Mouse (Mus musculus): ENCODE measurements around the gene Zfp317.
"Not testable (repeated sequence)": the region's sequence is repeated elsewhere in the genome, so short reads cannot be mapped to it uniquely, and the experiment has no call there.

The Zfp317 gene

DNA sequence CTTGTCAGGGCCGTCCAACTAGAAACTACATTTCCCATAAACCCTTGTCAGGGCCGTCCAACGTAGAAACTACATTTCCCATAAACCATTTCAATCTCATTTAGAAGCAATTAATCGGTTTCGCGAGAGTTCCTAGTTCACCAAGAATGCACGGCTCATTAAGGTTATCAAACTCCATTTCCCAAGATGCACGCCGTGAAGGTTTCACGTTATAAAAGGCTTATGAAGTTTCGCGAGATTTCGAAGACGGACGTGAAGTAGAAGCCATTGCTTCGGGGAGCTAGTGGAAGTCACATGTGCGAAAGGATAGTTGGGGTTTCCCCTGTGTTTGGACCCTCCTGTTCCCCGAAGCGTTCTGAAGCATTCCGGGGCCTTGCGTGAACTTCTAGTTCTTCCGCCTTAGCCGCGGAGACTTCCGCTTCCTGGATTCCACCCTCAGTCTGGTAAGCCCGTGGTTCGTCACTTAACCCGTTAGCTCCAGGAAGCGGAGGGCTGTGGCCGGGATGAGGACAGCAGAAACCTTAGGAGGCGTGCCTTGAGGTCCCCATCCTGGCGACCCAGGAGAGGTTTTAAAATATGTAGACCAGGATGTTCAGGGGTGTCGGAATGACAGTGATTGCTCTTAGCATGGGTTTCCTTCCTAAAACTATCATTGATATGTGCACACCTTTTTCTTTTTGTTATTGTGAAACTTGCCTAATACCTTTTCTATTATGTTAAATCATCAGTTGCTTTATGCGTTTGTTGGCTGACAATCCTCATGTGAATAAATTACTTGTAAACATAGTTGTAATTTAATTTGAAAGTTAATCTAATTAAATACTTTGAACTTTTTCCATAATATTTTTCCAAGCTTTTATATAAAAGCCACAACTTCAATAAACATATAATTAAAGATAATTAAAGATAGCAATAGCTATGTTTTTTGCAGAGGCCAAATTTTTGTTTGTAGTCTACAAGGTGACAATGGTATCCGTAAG is at the start of gene Zfp317:
Gene Zfp317 (plus strand): TSS at position 260 of the 980 bp plus-strand sequence.
- peak; percentile 99 for DNase-seq

DNA sequence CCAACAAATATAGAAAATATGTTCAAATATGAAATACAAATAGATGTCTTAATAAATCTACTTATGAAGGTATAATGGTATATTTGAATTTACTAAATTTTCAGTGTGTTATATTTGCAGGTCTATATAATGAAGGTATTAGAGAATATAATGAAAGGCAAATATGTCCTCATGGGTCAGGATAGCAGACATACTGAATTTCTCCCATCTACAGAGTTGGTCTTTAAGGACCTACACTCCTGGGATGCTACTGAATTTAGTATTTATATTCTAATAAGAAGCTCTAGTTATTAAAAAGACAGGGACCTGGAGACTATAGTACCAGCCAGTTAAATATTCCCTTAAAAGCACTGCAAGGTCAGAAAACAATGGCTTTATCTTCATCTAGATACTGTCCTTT is 39.6 kb upstream of the Zfp317 start, which contains the start of gene Olfr855:
Gene Olfr855 (plus strand): TSS at position 301 of the 400 bp plus-strand sequence.
- DNase-seq = no peak

DNA sequence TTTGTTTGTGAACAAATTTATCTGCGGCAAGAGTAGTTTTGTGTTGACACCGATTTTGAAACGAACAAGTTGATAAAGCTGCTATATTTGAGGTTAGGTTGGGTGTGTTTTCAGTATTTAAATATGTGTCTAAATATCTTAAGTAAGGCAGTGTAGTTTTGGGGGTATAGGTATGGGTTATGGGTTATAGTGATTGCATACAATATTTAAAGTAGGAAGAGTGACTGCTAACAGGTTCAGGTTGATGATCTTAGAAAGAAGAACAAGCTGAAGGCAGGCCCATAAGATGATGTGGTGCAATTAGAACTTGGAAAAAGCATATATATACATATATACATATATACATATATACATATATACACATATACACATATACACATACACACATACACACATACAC is 605 bp upstream of the Zfp317 start:
- DNase-seq = no peak

DNA sequence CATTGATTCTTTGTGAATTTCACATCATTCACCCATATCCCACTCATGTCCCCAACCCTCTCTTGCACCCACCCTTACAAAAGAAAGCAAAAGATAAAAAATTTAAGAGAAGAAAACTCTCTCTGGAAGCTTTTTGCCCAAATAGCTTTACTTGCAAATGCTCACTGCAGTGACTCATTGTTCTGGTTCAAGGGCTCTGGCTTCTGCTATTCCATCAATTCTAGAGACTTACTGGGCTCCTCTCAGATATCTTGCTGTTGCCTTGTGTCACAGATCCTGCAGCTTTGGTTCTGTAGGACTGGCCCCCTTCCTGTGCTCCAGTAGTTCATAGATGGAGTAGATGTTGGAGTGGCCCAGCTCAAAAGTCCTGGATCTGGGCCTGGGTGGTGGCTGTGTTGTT is 7.7 kb downstream of the Zfp317 start:
- no peak for DNase-seq

DNA sequence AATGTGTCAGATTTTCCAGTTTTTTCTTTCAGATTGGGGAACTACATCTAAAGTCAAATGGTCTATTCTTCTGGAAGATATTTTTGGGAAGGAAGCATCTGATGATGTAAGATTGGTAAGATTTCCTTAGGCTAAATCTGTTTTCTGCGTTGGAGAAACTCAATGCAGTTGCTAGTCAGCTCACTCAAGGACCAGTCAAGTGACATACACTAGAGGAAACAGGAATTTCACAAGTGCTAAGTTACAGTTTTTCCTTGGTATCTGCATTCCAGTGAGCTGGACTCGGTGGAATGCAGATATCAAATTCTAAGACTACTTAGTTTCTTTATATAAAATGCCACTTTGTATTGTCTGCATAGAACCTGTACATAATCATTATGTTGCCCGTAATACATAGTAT is 23.3 kb downstream of the Zfp317 start:
- no peak for DNase-seq

DNA sequence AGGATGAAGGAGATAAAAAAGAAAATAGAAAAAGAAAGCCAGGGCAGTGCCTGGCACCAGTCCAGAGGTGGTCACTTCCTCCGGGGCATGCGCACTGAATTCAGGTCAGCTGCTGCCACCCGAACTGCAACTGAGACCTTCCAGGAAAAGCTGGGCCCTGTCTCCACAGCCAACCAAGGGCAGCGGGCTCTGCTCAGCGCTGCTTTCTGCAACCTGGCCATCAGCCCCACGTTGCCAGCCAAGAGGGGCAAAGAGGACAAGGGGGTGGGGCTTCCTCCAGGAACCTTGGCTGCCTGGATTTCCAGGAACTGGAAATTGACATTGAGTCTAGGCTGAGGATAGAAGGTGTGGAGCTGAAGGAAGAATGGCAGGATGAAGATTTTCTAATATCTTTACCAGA is 68.4 kb downstream of the Zfp317 start:
- DNase-seq = no peak

DNA sequence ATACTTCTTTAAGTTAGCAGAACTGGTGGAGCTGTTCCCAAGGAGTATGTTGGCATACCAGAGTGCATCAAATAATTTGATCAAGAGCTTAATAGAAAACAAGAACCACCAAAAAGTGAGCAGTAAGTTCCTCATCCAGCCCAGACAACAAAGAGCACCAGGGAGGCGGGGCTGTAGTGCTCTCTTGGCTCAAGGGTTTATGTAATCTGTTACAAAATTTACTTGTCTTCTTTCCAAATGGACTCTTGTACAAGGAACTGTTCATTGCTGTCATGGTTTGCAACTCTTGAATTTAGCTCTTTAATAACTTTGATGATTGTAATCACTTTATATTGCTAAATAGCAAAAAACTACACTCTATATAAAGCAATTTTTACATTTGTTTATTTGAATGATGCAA is 69.5 kb downstream of the Zfp317 start:
- no peak for DNase-seq

DNA sequence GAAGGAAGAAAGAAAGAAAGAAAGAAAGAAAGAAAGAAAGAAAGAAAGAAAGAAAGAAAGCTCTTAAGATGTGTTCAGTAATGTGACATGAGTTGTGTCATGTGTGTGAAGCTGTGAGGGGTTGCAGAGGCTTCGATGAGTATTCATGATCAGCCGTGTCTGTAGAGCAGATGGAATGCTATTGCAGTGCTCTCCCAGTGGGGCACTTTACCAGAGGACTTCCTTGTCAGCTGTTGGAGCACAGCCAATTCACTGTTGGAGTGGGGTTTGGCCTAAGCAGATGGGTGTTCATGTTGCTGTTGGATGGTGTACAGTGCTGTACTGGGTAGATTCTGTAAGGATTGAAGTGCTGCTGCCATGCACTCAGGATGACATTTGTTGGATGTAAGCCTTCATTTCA is 70.5 kb downstream of the Zfp317 start:
- DNase-seq = no peak

DNA sequence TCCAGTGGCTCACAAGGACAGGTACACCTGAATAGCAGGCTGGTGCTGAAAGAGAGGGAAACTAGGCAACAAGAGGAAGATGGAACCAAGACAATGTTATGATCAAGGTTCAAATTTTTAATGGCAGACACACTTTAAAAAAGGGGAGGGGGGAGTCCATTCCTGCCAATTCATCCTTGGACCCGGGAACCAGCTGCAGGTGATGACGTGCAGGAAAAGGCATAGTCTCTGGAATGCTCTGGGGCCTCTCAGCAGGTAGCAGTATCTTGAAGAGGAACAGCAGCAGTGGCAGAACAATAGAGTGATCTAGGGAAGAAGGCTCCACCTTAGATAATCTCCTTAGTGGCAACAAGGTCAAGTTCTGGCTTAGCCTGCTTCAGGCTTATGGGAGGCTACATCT is 72.4 kb downstream of the Zfp317 start:
- DNase-seq = not testable (repeated sequence)

DNA sequence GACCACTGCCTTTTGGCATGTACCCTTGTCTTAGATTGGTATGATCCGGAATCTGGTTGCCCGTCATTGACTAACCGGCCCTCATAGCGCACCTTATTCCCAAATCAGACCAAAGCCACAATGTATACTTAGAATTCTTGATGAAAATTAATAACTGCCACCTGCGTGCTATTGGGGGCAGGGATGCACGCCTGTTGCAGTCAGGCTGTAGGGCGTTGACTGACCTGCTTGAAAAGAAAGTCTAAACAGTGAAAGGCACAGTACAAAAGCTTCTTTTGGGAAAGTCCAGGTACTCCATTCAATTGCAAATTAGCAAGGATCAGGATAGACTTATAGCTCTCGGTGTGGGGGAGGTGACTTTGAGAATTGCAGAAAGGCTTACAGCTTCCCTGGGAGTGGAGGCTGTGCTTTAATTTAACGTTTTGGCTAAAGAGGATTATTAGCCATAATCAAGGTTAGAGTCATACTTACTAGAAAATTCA is 73.0 kb downstream of the Zfp317 start:
- DNase-seq = not testable (repeated sequence)

Data from layer of hippocampus, adult 9-11 months (tissue).